Mouse (Mus musculus): ENCODE results near the gene Sez6.

Gene Sez6

GRCm38 (mm10) chr11:77906097-77906687 is 24.4 kb upstream of the Sez6 start:
- no peak for DNase-seq (ENCODE audit: low spot score)

- DNase-seq (ENCODE audit: low spot score) = no peak
Measured at GRCm38 (mm10) chr11:77906747-77907174, 23.8 kb upstream of the Sez6 start.

- no peak for DNase-seq (ENCODE audit: low spot score)
Measured at GRCm38 (mm10) chr11:77908468-77908867, 22.1 kb upstream of the Sez6 start.

- no peak for DNase-seq (ENCODE audit: low spot score)
Measured at GRCm38 (mm10) chr11:77909376-77909775, 21.2 kb upstream of the Sez6 start.

- DNase-seq (ENCODE audit: low spot score) = no peak
Measured at GRCm38 (mm10) chr11:77909776-77910175, 20.8 kb upstream of the Sez6 start.

- DNase-seq (ENCODE audit: low spot score) = no peak
Measured at GRCm38 (mm10) chr11:77913505-77913904, 17.1 kb upstream of the Sez6 start.

GRCm38 (mm10) chr11:77914598-77915260 is 15.9 kb upstream of the Sez6 start:
- no peak for DNase-seq (ENCODE audit: low spot score)

GRCm38 (mm10) chr11:77916741-77917140 is 13.9 kb upstream of the Sez6 start:
- no peak for DNase-seq (ENCODE audit: low spot score)

- no peak for DNase-seq (ENCODE audit: low spot score)
Measured at GRCm38 (mm10) chr11:77917166-77917565, 13.4 kb upstream of the Sez6 start.

- no peak for DNase-seq (ENCODE audit: low spot score)
Measured at GRCm38 (mm10) chr11:77923285-77923684, 7.3 kb upstream of the Sez6 start.

GRCm38 (mm10) chr11:77925836-77926657 is 4.6 kb upstream of the Sez6 start:
- DNase-seq (ENCODE audit: low spot score) = no peak

- no peak for DNase-seq (ENCODE audit: low spot score)
Measured at GRCm38 (mm10) chr11:77926666-77927065, 3.9 kb upstream of the Sez6 start.

GRCm38 (mm10) chr11:77927837-77928236 is 2.8 kb upstream of the Sez6 start:
- DNase-seq (ENCODE audit: low spot score) = no peak

- DNase-seq (ENCODE audit: low spot score) = no peak
Measured at GRCm38 (mm10) chr11:77931541-77932433, 1.2 kb downstream of the Sez6 start.

- no peak for DNase-seq (ENCODE audit: low spot score)
Measured at GRCm38 (mm10) chr11:77932576-77932975, 2.0 kb downstream of the Sez6 start.

GRCm38 (mm10) chr11:77934111-77934521 is 3.5 kb downstream of the Sez6 start:
- no peak for DNase-seq (ENCODE audit: low spot score)

- DNase-seq (ENCODE audit: low spot score) = no peak
Measured at GRCm38 (mm10) chr11:77934568-77935311, 4.1 kb downstream of the Sez6 start.

- DNase-seq (ENCODE audit: low spot score) = no peak
Measured at GRCm38 (mm10) chr11:77936846-77937245, 6.2 kb downstream of the Sez6 start.

GRCm38 (mm10) chr11:77937649-77938410 is 7.2 kb downstream of the Sez6 start:
- DNase-seq (ENCODE audit: low spot score) = no peak

- no peak for DNase-seq (ENCODE audit: low spot score)
Measured at GRCm38 (mm10) chr11:77942230-77942629, 11.6 kb downstream of the Sez6 start.

- no peak for DNase-seq (ENCODE audit: low spot score)
Measured at GRCm38 (mm10) chr11:77947860-77948259, 17.3 kb downstream of the Sez6 start.
